Mouse (Mus musculus) hematopoietic multipotent progenitor cell, adult 10-12 weeks (in vitro differentiated cells): ENCODE measurements around the gene Tinf2. TPM values are rescaled to one million over a fixed set of nuclear protein-coding genes. Genes with fewer than 3 reads are reported as not detected.

Experiments used
- polyA plus RNA-seq: library from polyadenylated mRNA; stranded (reverse); fragments of >175 nt; gene quantifications from 2 replicates; pipeline ENCODE4 v1.2.3, GENCODE M21; 2012; ENCODE audit warnings: low replicate concordance

Tinf2 gene
- polyA plus RNA-seq = 48.2 and 59.6 TPM in 2 replicates

DNA sequence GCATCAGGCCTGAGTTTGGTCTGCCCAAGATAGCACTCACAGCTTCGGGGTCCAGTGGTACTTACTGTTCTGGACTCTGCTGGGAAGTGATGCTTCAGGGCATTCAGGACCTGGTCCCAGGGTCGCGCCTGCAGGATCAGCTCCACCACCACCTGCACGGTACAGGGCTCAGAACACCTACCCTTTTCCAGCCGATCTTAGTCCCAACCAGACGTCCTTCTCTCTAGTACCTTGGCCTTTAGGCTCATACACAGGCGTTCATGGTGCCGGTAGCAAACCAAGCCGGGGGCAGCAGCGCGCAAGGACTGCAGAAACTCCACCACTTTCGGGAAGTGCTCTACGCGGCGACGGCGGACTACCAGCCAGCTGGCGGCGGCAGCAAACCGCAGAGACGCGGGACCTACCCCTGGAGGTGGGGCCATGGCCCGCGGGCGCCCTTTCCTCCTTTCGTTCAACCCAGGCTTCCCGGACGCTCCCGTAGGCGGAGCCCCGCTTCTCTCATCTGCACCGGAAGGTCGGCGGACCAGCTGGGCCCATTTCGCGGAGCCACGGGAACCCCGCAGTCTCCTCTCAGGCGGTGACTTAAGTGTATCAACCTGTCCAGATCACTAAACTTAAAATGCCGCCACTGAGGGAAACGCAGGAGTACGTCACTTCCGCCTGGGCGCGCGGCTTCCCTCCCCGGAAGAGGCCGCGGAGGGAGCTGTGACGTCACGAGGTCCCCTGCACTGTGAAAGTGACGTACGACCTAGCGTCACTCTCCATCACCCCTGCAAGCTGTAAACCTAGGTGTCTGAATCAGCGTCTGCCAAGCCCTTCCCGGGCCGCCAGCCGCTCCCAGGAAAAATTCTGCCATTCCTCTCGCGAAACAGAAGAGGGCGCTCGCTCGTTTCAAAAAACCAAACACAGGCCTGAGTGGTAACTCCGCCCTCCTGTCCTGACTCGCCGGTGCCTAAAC, at the start of gene Tinf2:
Gene Tinf2 (minus strand): TSS at position 661 of the 958 bp plus-strand sequence.

DNA sequence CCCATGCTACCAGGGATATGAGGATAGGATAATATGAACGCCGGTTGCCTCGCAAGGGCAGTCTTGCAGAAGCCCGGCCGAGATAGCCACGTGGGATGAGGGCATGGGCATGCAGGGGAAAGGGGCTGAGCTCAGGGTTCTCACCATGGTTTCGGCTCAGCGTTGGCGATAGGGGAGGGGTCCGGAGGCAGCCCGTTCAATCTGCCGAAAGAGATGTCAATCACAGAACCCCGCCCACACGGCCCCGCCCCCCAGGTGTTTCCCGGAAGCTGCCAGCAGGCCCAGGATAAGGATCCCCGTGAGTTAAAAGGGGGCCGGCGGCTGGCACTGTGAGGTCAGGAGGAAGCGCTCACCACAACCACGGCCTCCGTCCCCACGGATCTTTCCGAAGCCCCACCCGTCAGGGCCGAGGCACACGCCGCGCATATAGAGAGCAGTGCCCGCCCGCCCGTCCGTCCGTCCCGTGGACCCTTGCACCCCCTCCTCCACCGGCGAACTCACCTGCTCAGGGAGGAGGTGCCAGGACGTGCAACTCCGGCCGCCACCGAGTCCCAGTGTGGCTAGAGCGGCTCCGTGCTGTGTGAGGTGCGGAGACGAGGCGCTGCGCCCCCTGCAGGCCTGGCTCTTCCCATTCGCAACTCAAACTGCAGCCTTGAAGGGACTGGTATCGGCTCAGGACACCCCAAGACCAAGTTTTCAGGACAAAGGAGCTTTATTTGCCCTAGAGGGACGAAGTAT, 40.2 kb upstream of the Tinf2 start, which contains the start of gene Rabggta:
Gene Rabggta (minus strand): TSS at position 564 of the 738 bp plus-strand sequence.

DNA sequence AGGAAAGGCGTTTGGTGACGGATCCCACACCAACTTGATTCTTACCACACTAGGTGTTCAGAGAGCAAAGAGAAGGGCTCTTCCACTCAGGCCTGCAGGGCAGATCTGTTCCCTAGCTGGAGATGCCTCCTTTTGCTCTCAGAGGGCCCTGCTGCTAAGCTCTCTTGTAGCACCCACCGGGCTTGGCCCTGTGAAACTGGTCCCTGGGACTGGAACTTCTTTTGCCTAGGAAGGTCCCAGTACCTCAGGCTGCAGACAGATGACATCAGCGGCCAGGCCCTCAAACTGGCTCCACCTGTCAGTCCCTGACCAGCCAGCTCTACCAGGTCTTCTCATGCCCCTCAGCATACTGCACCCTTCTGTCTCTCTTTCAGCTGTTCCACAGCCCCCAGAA, 32.1 kb upstream of the Tinf2 start, which contains the start of gene Tgm1:
Gene Tgm1 (minus strand): TSS at position 198 of the 394 bp plus-strand sequence.

GRCm38 (mm10) chr14:55671833-55672740, 9.5 kb downstream of the Tinf2 start, which contains the start of the genes Gmpr2 and Nedd8:
Gene Gmpr2 (plus strand): TSS chr14:55671941.
Gene Nedd8 (minus strand): TSS chr14:55672124.

GRCm38 (mm10) chr14:55659960-55660573, 21.6 kb downstream of the Tinf2 start, which contains the start of gene Mdp1:
Gene Mdp1 (minus strand): TSS chr14:55660508.

DNA sequence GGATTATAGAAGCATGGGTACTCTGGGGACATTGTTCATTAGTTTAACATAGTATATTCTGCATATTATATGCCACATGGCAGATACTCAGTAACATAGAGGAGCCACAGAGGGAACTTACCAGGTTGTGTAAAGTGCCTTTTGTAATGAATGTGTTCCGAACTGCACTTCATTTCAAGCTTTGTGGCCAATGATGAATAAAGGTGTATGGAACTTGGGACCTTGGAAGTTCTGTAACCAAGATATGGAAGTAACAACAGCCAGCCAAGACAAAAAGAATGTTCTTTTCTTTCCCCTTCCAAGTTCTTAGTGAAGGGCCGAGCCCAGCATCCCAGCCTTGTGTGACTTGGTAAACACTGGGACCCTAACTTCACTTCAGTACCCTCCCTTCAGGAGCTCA, 31.7 kb downstream of the Tinf2 start, which contains the start of gene Tssk4:
Gene Tssk4 (plus strand): TSS at position 301 of the 400 bp plus-strand sequence.

DNA sequence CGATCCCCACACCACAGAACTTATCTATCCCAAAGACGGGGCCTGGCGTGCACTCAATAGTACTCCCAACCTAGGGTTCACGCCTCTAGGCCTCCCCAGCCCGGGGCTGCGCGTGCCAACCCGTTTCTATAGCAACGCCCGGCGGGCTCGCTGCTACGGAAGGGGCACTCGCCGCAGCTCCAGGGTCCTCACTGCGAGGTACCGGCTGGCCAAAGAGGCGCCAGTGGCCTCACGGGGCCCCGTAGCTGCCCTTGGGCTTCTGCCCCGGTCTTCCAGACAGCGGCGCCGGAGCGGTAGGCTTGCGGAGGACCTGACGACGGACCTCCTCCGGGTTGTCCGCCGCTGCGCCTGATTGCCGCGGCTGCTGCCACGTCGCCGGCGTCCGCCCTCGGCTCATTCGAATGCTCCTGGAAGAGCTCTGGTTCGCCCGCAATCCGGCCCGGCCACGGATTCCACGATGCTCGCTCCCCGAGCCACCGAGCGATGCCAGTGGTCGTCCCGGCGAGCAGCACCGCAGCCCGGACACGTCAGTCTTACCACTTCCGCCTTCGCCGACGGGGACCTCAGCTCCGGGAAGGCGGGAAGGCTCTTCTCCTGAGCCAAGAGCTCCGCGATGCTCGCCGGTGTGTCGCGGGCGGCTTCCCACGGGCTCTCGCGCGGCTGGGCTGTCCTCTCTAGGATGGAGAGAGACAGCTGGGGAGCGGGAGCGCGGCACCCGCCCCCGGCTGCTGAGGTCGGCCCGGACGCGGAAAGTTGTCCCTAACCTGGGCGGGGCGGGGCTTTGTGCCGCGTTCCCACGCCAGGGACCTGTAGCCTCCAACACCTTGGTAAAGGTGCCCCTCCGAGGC, 38.3 kb downstream of the Tinf2 start, which contains the start of gene Tm9sf1:
Gene Tm9sf1 (minus strand): TSS at position 747 of the 848 bp plus-strand sequence.

GRCm38 (mm10) chr14:55637795-55638194, 43.8 kb downstream of the Tinf2 start, which contains the start of gene Gm49378:
Gene Gm49378 (minus strand): TSS chr14:55637895.

GRCm38 (mm10) chr14:55635523-55636007, 46.1 kb downstream of the Tinf2 start, which contains the start of gene Ipo4:
Gene Ipo4 (minus strand): TSS chr14:55635957.

Other genes starting within 250 kb of the Tinf2 start
- gene Dhrs4, start 203.1 kb downstream of the Tinf2 start, polyA plus RNA-seq = 25.8 and 52.4 TPM in 2 replicates
- gene Carmil3, start 191.2 kb downstream of the Tinf2 start, polyA plus RNA-seq = 3.4 and 6.3 TPM in 2 replicates
- not detected in 2 replicates for gene Cpne6, start 171.4 kb downstream of the Tinf2 start, polyA plus RNA-seq
- not detected in 2 replicates for gene Nrl, start 156.8 kb downstream of the Tinf2 start, polyA plus RNA-seq
- gene Pck2, start 141.6 kb downstream of the Tinf2 start, polyA plus RNA-seq = 40.5 and 60.9 TPM in 2 replicates
- gene Dcaf11, start 121.8 kb downstream of the Tinf2 start, polyA plus RNA-seq = 66.7 and 69.0 TPM in 2 replicates
- gene A730061H03Rik, start 121.4 kb downstream of the Tinf2 start, polyA plus RNA-seq = 2.0 TPM in 1 of 2 replicates, not detected in the other
- gene Fitm1, start 106.2 kb downstream of the Tinf2 start, polyA plus RNA-seq = 0.33 TPM in 1 of 2 replicates, not detected in the other
- gene Psme1, start 103.7 kb downstream of the Tinf2 start, polyA plus RNA-seq = 226 and 353 TPM in 2 replicates
- gene Emc9, start 96.5 kb downstream of the Tinf2 start, polyA plus RNA-seq = 10.0 and 14.4 TPM in 2 replicates
- 65.8 and 135 TPM in 2 replicates for gene Psme2, start 90.7 kb downstream of the Tinf2 start, polyA plus RNA-seq
- gene Rnf31, start 90.1 kb downstream of the Tinf2 start, polyA plus RNA-seq = 46.9 and 59.8 TPM in 2 replicates
- 35.4 and 179 TPM in 2 replicates for gene Irf9, start 78.2 kb downstream of the Tinf2 start, polyA plus RNA-seq
- gene Rec8, start 63.8 kb downstream of the Tinf2 start, polyA plus RNA-seq = 0.49 and 0.84 TPM in 2 replicates
- gene Ipo4, start 45.9 kb downstream of the Tinf2 start, polyA plus RNA-seq = 14.0 and 57.8 TPM in 2 replicates
- gene Gm49378, start 43.9 kb downstream of the Tinf2 start, polyA plus RNA-seq = 3.7 TPM in 1 of 2 replicates, not detected in the other
- gene Tm9sf1, start 38.0 kb downstream of the Tinf2 start, polyA plus RNA-seq = 14.0 and 32.8 TPM in 2 replicates
- 0.45 and 0.48 TPM in 2 replicates for gene Tssk4, start 31.6 kb downstream of the Tinf2 start, polyA plus RNA-seq
- 18.5 and 23.8 TPM in 2 replicates for gene Mdp1, start 21.3 kb downstream of the Tinf2 start, polyA plus RNA-seq
- 5.9 and 22.3 TPM in 2 replicates for gene Gmpr2, start 9.9 kb downstream of the Tinf2 start, polyA plus RNA-seq
- 36.9 and 68.6 TPM in 2 replicates for gene Nedd8, start 9.7 kb downstream of the Tinf2 start, polyA plus RNA-seq
- gene Tgm1, start 32.1 kb upstream of the Tinf2 start, polyA plus RNA-seq = 13.8 and 16.6 TPM in 2 replicates
- 27.4 and 45.7 TPM in 2 replicates for gene Rabggta, start 40.4 kb upstream of the Tinf2 start, polyA plus RNA-seq
- 8.3 and 9.9 TPM in 2 replicates for gene Dhrs1, start 63.9 kb upstream of the Tinf2 start, polyA plus RNA-seq
- gene Nop9, start 63.9 kb upstream of the Tinf2 start, polyA plus RNA-seq = 16.1 and 20.1 TPM in 2 replicates
- gene Cideb, start 76.6 kb upstream of the Tinf2 start, polyA plus RNA-seq = 0.11 and 0.15 TPM in 2 replicates
- 0.13 and 0.56 TPM in 2 replicates for gene Ltb4r2, start 79.6 kb upstream of the Tinf2 start, polyA plus RNA-seq
- gene Ltb4r1, start 84.1 kb upstream of the Tinf2 start, polyA plus RNA-seq = 4.6 and 38.8 TPM in 2 replicates
- gene Adcy4, start 102.3 kb upstream of the Tinf2 start, polyA plus RNA-seq = 0.45 and 1.2 TPM in 2 replicates
- 43.4 and 85.4 TPM in 2 replicates for gene Ripk3, start 107.0 kb upstream of the Tinf2 start, polyA plus RNA-seq
- 0.08 and 0.16 TPM in 2 replicates for gene Nfatc4, start 141.3 kb upstream of the Tinf2 start, polyA plus RNA-seq
- 0.58 and 0.74 TPM in 2 replicates for gene Nynrin, start 172.2 kb upstream of the Tinf2 start, polyA plus RNA-seq
- gene Cbln3, start 202.6 kb upstream of the Tinf2 start, polyA plus RNA-seq = 0.03 and 0.25 TPM in 2 replicates
- gene Khnyn, start 203.1 kb upstream of the Tinf2 start, polyA plus RNA-seq = 32.4 and 55.4 TPM in 2 replicates
- gene Sdr39u1, start 218.5 kb upstream of the Tinf2 start, polyA plus RNA-seq = 13.1 and 24.5 TPM in 2 replicates